Mouse (Mus musculus): ENCODE measurements around the gene Tspan10. TPM values are rescaled to one million over a fixed set of nuclear protein-coding genes. Genes with fewer than 3 reads are reported as not detected.
A peak's percentile ranks its signal among the peaks of the same experiment; 100 is the strongest.
"Not testable (repeated sequence)": the region's sequence is repeated elsewhere in the genome, so short reads cannot be mapped to it uniquely, and the experiment has no call there.

The Tspan10 gene
- total RNA-seq (2017) = not detected in 2 replicates

GRCm38 (mm10) chr11:120442344-120442743, at the start of gene Tspan10:
Gene Tspan10 (plus strand): TSS chr11:120442644.
- no peak for ATAC-seq (ENCODE audit: extremely low read depth, insufficient number of reproducible peaks, low FRiP score, poor library complexity, severe bottlenecking)

- ATAC-seq (ENCODE audit: extremely low read depth, insufficient number of reproducible peaks, low FRiP score, poor library complexity, severe bottlenecking) = no peak
Observed at GRCm38 (mm10) chr11:120395661-120396060, 46.8 kb upstream of the Tspan10 start.

- no peak for ATAC-seq (ENCODE audit: extremely low read depth, insufficient number of reproducible peaks, low FRiP score, poor library complexity, severe bottlenecking)
Observed at GRCm38 (mm10) chr11:120397602-120398001, 44.8 kb upstream of the Tspan10 start.

GRCm38 (mm10) chr11:120399319-120399718, 43.1 kb upstream of the Tspan10 start:
- no peak for ATAC-seq (ENCODE audit: extremely low read depth, insufficient number of reproducible peaks, low FRiP score, poor library complexity, severe bottlenecking)

GRCm38 (mm10) chr11:120404814-120405213, 37.6 kb upstream of the Tspan10 start:
- no peak for ATAC-seq (ENCODE audit: extremely low read depth, insufficient number of reproducible peaks, low FRiP score, poor library complexity, severe bottlenecking)

- ATAC-seq (ENCODE audit: extremely low read depth, insufficient number of reproducible peaks, low FRiP score, poor library complexity, severe bottlenecking) = no peak
Observed at GRCm38 (mm10) chr11:120405867-120406266, 36.6 kb upstream of the Tspan10 start.

- ATAC-seq (ENCODE audit: extremely low read depth, insufficient number of reproducible peaks, low FRiP score, poor library complexity, severe bottlenecking) = no peak
Observed at GRCm38 (mm10) chr11:120406445-120406844, 36.0 kb upstream of the Tspan10 start.

- not testable (repeated sequence) for ATAC-seq (ENCODE audit: extremely low read depth, insufficient number of reproducible peaks, low FRiP score, poor library complexity, severe bottlenecking)
Observed at GRCm38 (mm10) chr11:120413621-120414020, 28.8 kb upstream of the Tspan10 start.

GRCm38 (mm10) chr11:120417852-120418251, 24.6 kb upstream of the Tspan10 start:
- ATAC-seq (ENCODE audit: extremely low read depth, insufficient number of reproducible peaks, low FRiP score, poor library complexity, severe bottlenecking) = no peak

- ATAC-seq (ENCODE audit: extremely low read depth, insufficient number of reproducible peaks, low FRiP score, poor library complexity, severe bottlenecking) = no peak
Observed at GRCm38 (mm10) chr11:120418592-120418991, 23.9 kb upstream of the Tspan10 start.

GRCm38 (mm10) chr11:120422651-120423568, 19.5 kb upstream of the Tspan10 start:
- no peak for ATAC-seq (ENCODE audit: extremely low read depth, insufficient number of reproducible peaks, low FRiP score, poor library complexity, severe bottlenecking)

GRCm38 (mm10) chr11:120423569-120424295, 18.7 kb upstream of the Tspan10 start:
- ATAC-seq (ENCODE audit: extremely low read depth, insufficient number of reproducible peaks, low FRiP score, poor library complexity, severe bottlenecking) = peak; percentile 44; the same call in 1 of the 2 replicates

- ATAC-seq (ENCODE audit: extremely low read depth, insufficient number of reproducible peaks, low FRiP score, poor library complexity, severe bottlenecking) = no peak
Observed at GRCm38 (mm10) chr11:120426727-120427126, 15.7 kb upstream of the Tspan10 start.

GRCm38 (mm10) chr11:120437152-120437856, 5.1 kb upstream of the Tspan10 start, which contains the start of gene Nploc4:
Gene Nploc4 (minus strand): TSS chr11:120437708.
- peak; percentile 83 for ATAC-seq (ENCODE audit: extremely low read depth, insufficient number of reproducible peaks, low FRiP score, poor library complexity, severe bottlenecking)

- no peak for ATAC-seq (ENCODE audit: extremely low read depth, insufficient number of reproducible peaks, low FRiP score, poor library complexity, severe bottlenecking)
Observed at GRCm38 (mm10) chr11:120437857-120438385, 4.5 kb upstream of the Tspan10 start.

- no peak for ATAC-seq (ENCODE audit: extremely low read depth, insufficient number of reproducible peaks, low FRiP score, poor library complexity, severe bottlenecking)
Observed at GRCm38 (mm10) chr11:120442765-120443280, 379 bp downstream of the Tspan10 start.

- no peak for ATAC-seq (ENCODE audit: extremely low read depth, insufficient number of reproducible peaks, low FRiP score, poor library complexity, severe bottlenecking)
Observed at GRCm38 (mm10) chr11:120444106-120444505, 1.7 kb downstream of the Tspan10 start.

GRCm38 (mm10) chr11:120445475-120445874, 3.0 kb downstream of the Tspan10 start:
- no peak for ATAC-seq (ENCODE audit: extremely low read depth, insufficient number of reproducible peaks, low FRiP score, poor library complexity, severe bottlenecking)

GRCm38 (mm10) chr11:120447179-120447578, 4.7 kb downstream of the Tspan10 start:
- ATAC-seq (ENCODE audit: extremely low read depth, insufficient number of reproducible peaks, low FRiP score, poor library complexity, severe bottlenecking) = no peak
